Mouse (Mus musculus) megakaryocyte, embryonic 14.5 days (primary cell): ENCODE results near the gene Chrna1.

Source experiments
- FLI1 ChIP-seq: IDR thresholded peaks from 2 replicates; pipeline ENCODE4 v1.6.1; 2012; ENCODE audit warnings: low read length, inconsistent platforms, mixed read lengths
- GATA1 ChIP-seq: IDR thresholded peaks from 3 replicates; pipeline ENCODE4 v1.6.1; 2012; ENCODE audit warnings: mixed read lengths, low read length, inconsistent platforms, borderline replicate concordance

DNA sequence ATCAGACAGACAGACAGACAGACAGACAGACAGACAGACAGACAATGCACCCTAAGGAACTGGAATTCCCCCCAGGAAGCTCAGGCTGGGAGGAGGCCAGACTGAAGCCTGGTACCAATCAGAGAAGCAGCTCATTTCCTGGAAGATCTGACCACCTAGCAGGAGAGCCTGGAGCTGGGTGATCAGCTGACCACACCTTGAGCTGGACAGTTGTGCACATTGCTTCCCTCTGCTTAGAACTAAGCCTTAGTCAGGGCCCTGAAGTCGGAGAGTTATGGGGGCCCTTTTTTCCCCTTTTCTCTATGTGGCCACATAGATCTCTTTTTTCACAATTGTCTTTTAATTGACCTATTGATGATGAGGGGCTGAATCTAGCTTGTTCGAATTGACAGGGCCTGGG is 27.0 kb upstream of the Chrna1 start:
- TF ChIP-seq GATA1 (no peak), FLI1 (no peak)
